Mouse (Mus musculus) heart, postnatal 0 days (tissue): ENCODE measurements around the gene Mdga2.

Experiments used
- CTCF ChIP-seq: IDR thresholded peaks from 2 replicates; pipeline ENCODE4 v1.5.1; 2016; ENCODE audit warnings: antibody characterized with exemption, control low read depth, low read depth
- EP300 ChIP-seq: IDR thresholded peaks from 2 replicates; pipeline ENCODE4 v1.6.1; 2016; ENCODE audit warnings: antibody characterized with exemption, low read depth

GRCm38 (mm10) chr12:67153077-67153476 lies 69.3 kb downstream of the Mdga2 start:
- TF ChIP-seq CTCF (no peak), EP300 (no peak)
